Mouse (Mus musculus): ENCODE data around the gene Vmn1r101. TPM values are rescaled to one million over a fixed set of nuclear protein-coding genes. Genes with fewer than 3 reads are reported as not detected.
"Not testable (repeated sequence)": the region's sequence is repeated elsewhere in the genome, so short reads cannot be mapped to it uniquely, and the experiment has no call there.

Vmn1r101 gene
- not detected in 2 replicates for polyA plus RNA-seq (2016; fragmentation: Nextera tagmentation; extraction: Ambion mirVana)

- H3K36me3 ChIP-seq; H3K9me3 ChIP-seq; ATAC-seq (ENCODE audit: insufficient number of reproducible peaks, insufficient read depth, low FRiP score, low TSS enrichment); H3K4me3 ChIP-seq; H3K27ac ChIP-seq; H3K27me3 ChIP-seq; H3K4me2 ChIP-seq (replicated peaks); H3K4me1 ChIP-seq; H3K9ac ChIP-seq: not testable (repeated sequence)
- WGBS, result no CpG with 5 or more reads among the region's 2 CpGs
Measured at GRCm38 (mm10) chr7:20442493-20442892, at the start of gene Vmn1r101. TSS of gene Vmn1r101 (minus strand) at chr7:20442593.

GRCm38 (mm10) chr7:20474825-20475224 lies 32.4 kb upstream of the Vmn1r101 start, which contains the start of gene Gm10670:
TSS of gene Gm10670 (minus strand) at chr7:20474925.
- H3K27ac ChIP-seq; H3K4me3 ChIP-seq; H3K27me3 ChIP-seq; H3K4me2 ChIP-seq (replicated peaks); ATAC-seq (ENCODE audit: insufficient number of reproducible peaks, insufficient read depth, low FRiP score, low TSS enrichment); H3K9ac ChIP-seq; H3K4me1 ChIP-seq; H3K9me3 ChIP-seq; H3K36me3 ChIP-seq: not testable (repeated sequence)
- no CpG with 5 or more reads among the region's 5 CpGs for WGBS

GRCm38 (mm10) chr7:20417642-20418041 lies 24.8 kb downstream of the Vmn1r101 start, which contains the start of gene Vmn1r100:
TSS of gene Vmn1r100 (plus strand) at chr7:20417942.
- not testable (repeated sequence) for H3K27me3 ChIP-seq; H3K9me3 ChIP-seq; H3K4me1 ChIP-seq; H3K4me2 ChIP-seq (replicated peaks); H3K4me3 ChIP-seq; H3K9ac ChIP-seq; ATAC-seq (ENCODE audit: insufficient number of reproducible peaks, insufficient read depth, low FRiP score, low TSS enrichment); H3K36me3 ChIP-seq; H3K27ac ChIP-seq
- WGBS, result no CpG with 5 or more reads among the region's 3 CpGs

Other genes starting within 250 kb of the Vmn1r101 start
- gene Vmn1r95, start 248.9 kb downstream of the Vmn1r101 start, polyA plus RNA-seq (2016; fragmentation: Nextera tagmentation; extraction: Ambion mirVana), result not detected in 2 replicates
- gene Gm6164, start 237.0 kb downstream of the Vmn1r101 start, polyA plus RNA-seq (2016; fragmentation: Nextera tagmentation; extraction: Ambion mirVana), result not detected in 2 replicates
- gene Gm4498, start 208.8 kb downstream of the Vmn1r101 start, polyA plus RNA-seq (2016; fragmentation: Nextera tagmentation; extraction: Ambion mirVana), result not detected in 2 replicates
- gene Gm5890, start 179.8 kb downstream of the Vmn1r101 start, polyA plus RNA-seq (2016; fragmentation: Nextera tagmentation; extraction: Ambion mirVana), result not detected in 2 replicates
- gene Gm4133, start 108.5 kb downstream of the Vmn1r101 start, polyA plus RNA-seq (2016; fragmentation: Nextera tagmentation; extraction: Ambion mirVana), result not detected in 2 replicates
- gene Gm5728, start 67.2 kb downstream of the Vmn1r101 start, polyA plus RNA-seq (2016; fragmentation: Nextera tagmentation; extraction: Ambion mirVana), result not detected in 2 replicates
- gene Vmn1r100, start 24.7 kb downstream of the Vmn1r101 start, polyA plus RNA-seq (2016; fragmentation: Nextera tagmentation; extraction: Ambion mirVana), result not detected in 2 replicates
- gene Gm10670, start 32.3 kb upstream of the Vmn1r101 start, polyA plus RNA-seq (2016; fragmentation: Nextera tagmentation; extraction: Ambion mirVana), result not detected in 2 replicates
- gene Vmn1r103, start 67.9 kb upstream of the Vmn1r101 start, polyA plus RNA-seq (2016; fragmentation: Nextera tagmentation; extraction: Ambion mirVana), result not detected in 2 replicates
- not detected in 2 replicates for gene Vmn1r104, start 91.2 kb upstream of the Vmn1r101 start, polyA plus RNA-seq (2016; fragmentation: Nextera tagmentation; extraction: Ambion mirVana)
- gene Gm5726, start 103.2 kb upstream of the Vmn1r101 start, polyA plus RNA-seq (2016; fragmentation: Nextera tagmentation; extraction: Ambion mirVana), result not detected in 2 replicates
- not detected in 2 replicates for gene Gm4141, start 133.6 kb upstream of the Vmn1r101 start, polyA plus RNA-seq (2016; fragmentation: Nextera tagmentation; extraction: Ambion mirVana)
- gene Gm4513, start 156.4 kb upstream of the Vmn1r101 start, polyA plus RNA-seq (2016; fragmentation: Nextera tagmentation; extraction: Ambion mirVana), result not detected in 2 replicates
- gene Vmn1r107, start 226.3 kb upstream of the Vmn1r101 start, polyA plus RNA-seq (2016; fragmentation: Nextera tagmentation; extraction: Ambion mirVana), result not detected in 2 replicates